In genomic region chrX:106105464-106105863, GRCm38 (mm10) we compare ENCODE assay signal across 9 mouse cellular contexts. TPM values are rescaled to one million over a fixed set of nuclear protein-coding genes. Genes with fewer than 3 reads are reported as not detected.
A peak's percentile ranks its signal among the peaks of the same experiment; 100 is the strongest.
DNase-seq lines count a peak whose midpoint lies in the region; TF ChIP-seq lines count a peak whose summit lies in the region.
"Had no signal": no experiment of that assay in that cellular context is flagged by ENCODE, and none has a peak within 500 bp of the region (broad histone marks: within the 10 kb centered on the region; RNA-seq: fewer than 3 reads in every experiment).

No protein-coding gene starts in this region.

- DNase-seq in cerebellum, adult 11-12 months, result peak; percentile 6
- DNase-seq in cerebellum, adult 11 months, result no peak
- DNase-seq in spleen, adult 2 months (ENCODE audit: low read depth in 1 of 2, low spot score in 2 of 2), result peak in 1 of 2 experiments; percentile 6
- DNase-seq in spleen, adult 12 weeks (ENCODE audit: low spot score), result no peak
- DNase-seq in gastrocnemius, adult 8-10 months (ENCODE audit: low spot score in 2 of 2), result peak; percentile 5 to 17
- peak; percentile 62 to 73 for DNase-seq in kidney, postnatal 4 days
- DNase-seq in naive thymus-derived CD4-positive, alpha-beta T cell, adult 2 months (ENCODE audit: low read depth), result peak; percentile 15
- no peak for DNase-seq in yolk sac, embryonic 10.5 days (ENCODE audit: low spot score)

- WGBS in spleen, adult 2 months, result 61% methylated on average over 2 of the region's 2 CpGs

- TF ChIP-seq CTCF in spleen, adult 2 months (IDR thresholded peaks at IDR 0.05; ENCODE audit: extremely low read depth, insufficient read depth, insufficient read length, insufficient replicate concordance), result peak; percentile 14; the same call in 1 of the 2 replicates

- no peaks in the 10 kb centered on the region for H3K4me1 ChIP-seq in spleen, adult 2 months (ENCODE audit: control insufficient read depth, insufficient read depth, insufficient read length)
- H3K4me1 ChIP-seq: limb, embryonic 13.5 days had no signal

- no peak for TF ChIP-seq POLR2A in spleen, adult 2 months (IDR thresholded peaks at IDR 0.05; ENCODE audit: low read depth, low read length)

- no peaks in the 10 kb centered on the region for H3K27me3 ChIP-seq in spleen, adult 2 months (ENCODE audit: control insufficient read depth, insufficient read depth, low read length)
- H3K27me3 ChIP-seq: limb, embryonic 13.5 days had no signal

- no peak overlapping the region for H3K4me3 ChIP-seq in spleen, adult 2 months (ENCODE audit: extremely low read depth, insufficient read depth, insufficient read length)
- H3K4me3 ChIP-seq: limb, embryonic 13.5 days had no signal

- H3K36me3 ChIP-seq in spleen, adult 2 months (ENCODE audit: control insufficient read depth, insufficient read depth, low read length), result peaks cover 2% of the 10 kb centered on the region; the same call in 1 of the 2 replicates

- H3K27ac ChIP-seq in spleen, adult 2 months (ENCODE audit: insufficient read depth, low read length), result no peak overlapping the region
- H3K27ac ChIP-seq: limb, embryonic 13.5 days had no signal

RNA-seq across cellular contexts. Expression of gene Tlr13, which starts 37.5 kb away (rescaled TPM):
- polyA plus RNA-seq in spleen, adult 2 months (2012; rRNA removed), result 2.3 and 2.4 TPM in 2 replicates
- total RNA-seq in gastrocnemius, adult 8-10 months (2022), result under 1 TPM in 3 of 4 experiments, not detected in 1; 0.07 to 0.32 (median 0.16) TPM

Comparison
In these comparisons a context has a peak if more than half of its experiments do, and no peak if none do; other contexts are left out.
1. DNase-seq: peak in cerebellum, adult 11-12 months (single experiment), gastrocnemius, adult 8-10 months (2 of 2), kidney, postnatal 4 days (2 of 2) and naive thymus-derived CD4-positive, alpha-beta T cell, adult 2 months (single experiment); none in cerebellum, adult 11 months (single experiment), spleen, adult 12 weeks (single experiment) and yolk sac, embryonic 10.5 days (single experiment).